Mouse (Mus musculus): Measurements from ENCODE around the gene Col6a5. TPM values are rescaled to one million over a fixed set of nuclear protein-coding genes. Genes with fewer than 3 reads are reported as not detected.

Gene Col6a5
- polyA plus RNA-seq (2021; fragmentation: Nextera tagmentation) = 0.09 and 0.16 TPM in 2 replicates
- long read RNA-seq, experiment 1 = 0 reads
- long read RNA-seq, experiment 2 = 0 reads

GRCm38 (mm10) chr9:105960533-105960932 is at the start of gene Col6a5:
Gene Col6a5 (minus strand): TSS chr9:105960643.

DNA sequence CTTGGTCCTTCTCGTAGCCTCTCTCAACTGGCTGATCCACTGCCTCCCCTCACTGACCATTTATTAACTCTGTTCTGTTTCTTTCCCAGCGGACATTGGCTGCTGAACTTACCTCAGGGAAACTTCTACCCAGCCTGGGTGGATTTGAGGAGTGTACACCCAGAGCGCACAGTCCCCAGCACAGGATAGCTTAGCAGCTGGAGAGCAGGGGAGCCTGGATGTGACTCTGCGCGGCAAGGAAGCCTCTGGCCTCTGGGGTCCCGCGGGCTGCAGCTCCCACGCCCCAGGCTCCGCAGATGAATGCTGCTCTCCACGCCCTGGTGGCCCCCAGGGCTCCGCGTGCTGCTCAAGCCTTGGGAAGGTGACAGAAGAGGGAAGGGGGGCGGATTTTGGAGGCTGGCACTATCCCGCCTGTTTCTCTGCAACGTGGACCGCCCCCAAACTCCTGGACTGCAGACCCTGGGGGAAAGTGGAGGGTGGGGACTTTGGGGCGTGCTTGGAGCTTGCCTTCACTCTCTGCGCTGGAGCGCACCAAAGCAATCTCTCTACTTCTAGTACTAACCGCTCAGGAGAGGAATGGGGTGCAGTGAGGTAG is 132.6 kb downstream of the Col6a5 start, which contains the start of gene Col6a6:
Gene Col6a6 (minus strand): TSS at position 370 of the 595 bp plus-strand sequence.

Other genes with a start within 250 kb of the Col6a5 start
- gene Col6a6, start 132.5 kb downstream of the Col6a5 start, polyA plus RNA-seq (2021; fragmentation: Nextera tagmentation) = 0.02 and 0.06 TPM in 2 replicates
- gene Col6a4, start 136.1 kb upstream of the Col6a5 start, polyA plus RNA-seq (2021; fragmentation: Nextera tagmentation) = 1.1 and 1.4 TPM in 2 replicates
- gene Glyctk, start 197.5 kb upstream of the Col6a5 start, polyA plus RNA-seq (2021; fragmentation: Nextera tagmentation) = 0.99 and 1.2 TPM in 2 replicates
- gene Wdr82, start 210.3 kb upstream of the Col6a5 start, polyA plus RNA-seq (2021; fragmentation: Nextera tagmentation) = 47.8 and 50.0 TPM in 2 replicates
- gene Ppm1m, start 239.1 kb upstream of the Col6a5 start, polyA plus RNA-seq (2021; fragmentation: Nextera tagmentation) = 14.6 and 19.3 TPM in 2 replicates
- 77.0 and 77.9 TPM in 2 replicates for gene Twf2, start 242.5 kb upstream of the Col6a5 start, polyA plus RNA-seq (2021; fragmentation: Nextera tagmentation)